32 mouse cellular contexts compared by ENCODE assay signal in the genomic region with DNA sequence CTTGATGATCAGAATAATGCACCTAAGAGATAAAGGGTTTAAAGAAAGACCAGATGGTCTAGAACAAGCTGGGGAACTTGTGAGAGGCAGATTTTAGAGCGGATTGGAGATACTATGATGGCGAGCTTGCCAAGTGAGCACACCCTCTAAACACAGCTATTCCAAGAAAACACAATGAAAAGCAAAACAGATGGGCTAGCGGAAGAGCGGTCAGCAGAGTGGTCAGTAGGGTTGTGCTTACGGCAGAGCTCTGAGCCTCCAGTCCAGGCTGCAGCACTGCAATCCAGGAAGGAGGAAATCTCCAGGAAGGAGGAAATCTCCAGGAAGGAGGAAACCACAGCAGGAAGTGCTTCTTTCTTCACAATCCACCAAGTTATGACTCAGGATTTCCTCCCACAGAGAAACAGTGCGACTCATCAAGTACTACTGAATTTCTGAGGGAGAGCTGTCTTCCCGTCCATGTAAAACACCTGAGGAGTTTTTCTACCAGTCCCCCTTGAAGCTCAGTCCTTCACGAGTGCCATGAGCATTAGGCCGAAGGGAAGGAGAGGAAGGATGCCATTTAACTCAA. TPM values are rescaled to one million over a fixed set of nuclear protein-coding genes. Genes with fewer than 3 reads are reported as not detected.
DNase-seq lines count a peak whose midpoint lies in the region; ATAC-seq lines count a peak whose summit lies in the region.
"Had no signal": no experiment of that assay in that cellular context is flagged by ENCODE, and none has a peak within 500 bp of the region (broad histone marks: within the 10 kb centered on the region; RNA-seq: fewer than 3 reads in every experiment).

No protein-coding gene starts in this region.

- ATAC-seq in granulocyte monocyte progenitor cell, adult 5-6 weeks (replicated peaks; ENCODE audit: poor library complexity, severe bottlenecking), result peak; percentile 61
- ATAC-seq in forebrain, embryonic 13.5 days, result no peak
- ATAC-seq: CD4-positive, CD25-positive, alpha-beta regulatory T cell, adult 4 months; forebrain, embryonic 14.5 days; hindbrain, postnatal 0 days; intestine, embryonic 15.5 days; lung, postnatal 0 days; midbrain, embryonic 16.5 days had no signal

- H3K36me3 ChIP-seq in forebrain, embryonic 13.5 days (ENCODE audit: poor library complexity, severe bottlenecking), result peaks cover 37% of the 10 kb centered on the region

- WGBS in forebrain, embryonic 13.5 days, result 91% methylated on average over 9 of the region's 9 CpGs

- H3K9me3 ChIP-seq in forebrain, embryonic 13.5 days (replicated peaks), result no peaks in the 10 kb centered on the region
- H3K9me3 ChIP-seq: embryonic facial prominence, embryonic 10.5 days; embryonic facial prominence, embryonic 15.5 days; intestine, embryonic 15.5 days; limb, embryonic 13.5 days; midbrain, embryonic 10.5 days; neural tube, embryonic 12.5 days had no signal

- H3K27me3 ChIP-seq in forebrain, embryonic 13.5 days, result no peaks in the 10 kb centered on the region
- H3K27me3 ChIP-seq: embryonic facial prominence, embryonic 15.5 days; intestine, embryonic 15.5 days; limb, embryonic 13.5 days; neural tube, embryonic 12.5 days had no signal

- intact Hi-C loops in heart, postnatal 25 days (cut with DNase I), result no loop called here
- intact Hi-C loops in left cerebral cortex, postnatal 25 days (cut with DNase I), result no loop called here

- no peak overlapping the region for H3K27ac ChIP-seq in forebrain, embryonic 13.5 days
- H3K27ac ChIP-seq: embryonic facial prominence, embryonic 10.5 days; embryonic facial prominence, embryonic 15.5 days; hindbrain, postnatal 0 days; intestine, embryonic 15.5 days; limb, embryonic 13.5 days; midbrain, embryonic 10.5 days; neural tube, embryonic 12.5 days; stomach, postnatal 0 days had no signal

- no peak overlapping the region for H3K4me2 ChIP-seq in forebrain, embryonic 13.5 days
- H3K4me2 ChIP-seq: embryonic facial prominence, embryonic 15.5 days; intestine, embryonic 15.5 days; limb, embryonic 13.5 days; neural tube, embryonic 12.5 days had no signal

- H3K4me1 ChIP-seq in forebrain, embryonic 13.5 days, result no peaks in the 10 kb centered on the region
- H3K4me1 ChIP-seq: embryonic facial prominence, embryonic 10.5 days; embryonic facial prominence, embryonic 15.5 days; intestine, embryonic 15.5 days; limb, embryonic 13.5 days; midbrain, embryonic 10.5 days; neural tube, embryonic 12.5 days had no signal

- peak; percentile 92 for DNase-seq in heart, adult 11 months
- DNase-seq in heart, postnatal 25 days (ENCODE audit: low spot score), result no peak
- peak; percentile 39 for DNase-seq in 3T3-L1 (ENCODE audit: low read depth, low spot score)
- peak; percentile 14 for DNase-seq in NIH3T3 (ENCODE audit: low read depth)
- no peak for DNase-seq in left cerebral cortex, postnatal 25 days (ENCODE audit: low spot score in 2 of 2)
- DNase-seq in cerebellum, postnatal 10 days, result no peak
- DNase-seq: adrenal gland, postnatal 10 days; cerebellum, adult 18-20 months; cerebellum, postnatal 14 days; heart, postnatal 14 days; kidney, adult 8-10 months; kidney, postnatal 10 days; layer of hippocampus, adult 9-11 months; lung, adult 18-20 months; lung, postnatal 4 days; right cerebral cortex, adult 18-20 months; thymus, adult 2 months; thymus, postnatal 36 days had no signal

- no peak overlapping the region for H3K4me3 ChIP-seq in forebrain, embryonic 13.5 days
- H3K4me3 ChIP-seq: embryonic facial prominence, embryonic 10.5 days; embryonic facial prominence, embryonic 15.5 days; intestine, embryonic 15.5 days; limb, embryonic 13.5 days; midbrain, embryonic 10.5 days; neural tube, embryonic 12.5 days had no signal

- H3K9ac ChIP-seq in forebrain, embryonic 13.5 days, result no peak overlapping the region
- H3K9ac ChIP-seq: embryonic facial prominence, embryonic 15.5 days; intestine, embryonic 15.5 days; limb, embryonic 13.5 days; neural tube, embryonic 12.5 days had no signal

RNA-seq across cellular contexts. Expression of a gene that starts 46.6 kb away (rescaled TPM):
- total RNA-seq in heart, postnatal 25 days (2021), result 10 to 100 TPM; 17.9 to 18.7 TPM
- 31.5 and 36.8 TPM in 2 replicates for total RNA-seq in granulocyte monocyte progenitor cell, adult 5-6 weeks (2014; fragmentation: Nextera tagmentation)
- 47.4 and 54.9 TPM in 2 replicates for total RNA-seq in granulocyte monocyte progenitor cell, adult 5-6 weeks (2017)
- polyA plus RNA-seq in forebrain, embryonic 13.5 days (2015; fragmentation: Nextera tagmentation; extraction: Ambion mirVana), result 19.7 and 22.8 TPM in 2 replicates
- 10 to 100 TPM; 33.1 to 35.9 TPM for total RNA-seq in left cerebral cortex, postnatal 25 days (2021)

RNA-seq across cellular contexts. Expression of a gene that starts 46.8 kb away (rescaled TPM):
- total RNA-seq in heart, postnatal 25 days (2021), result 10 to 100 TPM; 22.0 to 22.8 TPM
- total RNA-seq in granulocyte monocyte progenitor cell, adult 5-6 weeks (2014; fragmentation: Nextera tagmentation), result 22.5 and 24.8 TPM in 2 replicates
- 19.8 and 23.7 TPM in 2 replicates for total RNA-seq in granulocyte monocyte progenitor cell, adult 5-6 weeks (2017)
- polyA plus RNA-seq in forebrain, embryonic 13.5 days (2015; fragmentation: Nextera tagmentation; extraction: Ambion mirVana), result 38.2 and 43.1 TPM in 2 replicates
- 10 to 100 TPM; 17.7 to 19.2 TPM for total RNA-seq in left cerebral cortex, postnatal 25 days (2021)

RNA-seq across cellular contexts. Expression of a gene that starts 51.4 kb away (rescaled TPM):
- 10 to 100 TPM; 19.9 to 22.6 TPM for total RNA-seq in heart, postnatal 25 days (2021)
- total RNA-seq in granulocyte monocyte progenitor cell, adult 5-6 weeks (2014; fragmentation: Nextera tagmentation), result 36.4 and 39.4 TPM in 2 replicates
- 18.7 and 19.4 TPM in 2 replicates for total RNA-seq in granulocyte monocyte progenitor cell, adult 5-6 weeks (2017)
- polyA plus RNA-seq in forebrain, embryonic 13.5 days (2015; fragmentation: Nextera tagmentation; extraction: Ambion mirVana), result 8.0 and 8.1 TPM in 2 replicates
- 1 to 10 TPM; 7.6 to 8.2 TPM for total RNA-seq in left cerebral cortex, postnatal 25 days (2021)

Comparison
In these comparisons a context has a peak if more than half of its experiments do, and no peak if none do; other contexts are left out.
1. DNase-seq: peak in heart, adult 11 months (single experiment), 3T3-L1 (single experiment) and NIH3T3 (single experiment); none in heart, postnatal 25 days (single experiment), left cerebral cortex, postnatal 25 days (0 of 2) and cerebellum, postnatal 10 days (0 of 2).